Mouse (Mus musculus) lung, embryonic 14.5 days (tissue): ENCODE measurements around the gene Olfr1371. TPM values are rescaled to one million over a fixed set of nuclear protein-coding genes. Genes with fewer than 3 reads are reported as not detected.
"Not testable (repeated sequence)": the region's sequence is repeated elsewhere in the genome, so short reads cannot be mapped to it uniquely, and the experiment has no call there.

ENCODE experiments used
- ATAC-seq: fragments of 200-750 bp; cut with Nextera tagmentation; 2 replicates; pipeline ENCODE4 v1.8.0; 2017; ENCODE audit warnings: mild to moderate bottlenecking, moderate TSS enrichment, moderate library complexity; ENCODE audit not compliant: insufficient read depth
- DNase-seq: peaks from one replicate; pipeline ENCODE4 v3.0.0-alpha.2; 2015
- H3K27ac ChIP-seq: fragments of 300-500 bp; sonication (generic); 2 replicates; pipeline ENCODE4 v1.5.1; 2014; ENCODE audit warnings: low read depth, mild to moderate bottlenecking, moderate library complexity
- H3K27me3 ChIP-seq: fragments of 300-500 bp; sonication (generic); 2 replicates; pipeline ENCODE4 v1.6.1; 2014; ENCODE audit warnings: low read length, control low read depth; ENCODE audit not compliant: insufficient read depth
- H3K36me3 ChIP-seq: fragments of 300-500 bp; sonication (generic); 2 replicates; pipeline ENCODE4 v1.6.1; 2014; ENCODE audit warnings: control low read depth; ENCODE audit not compliant: insufficient read depth
- H3K4me1 ChIP-seq: fragments of 300-500 bp; sonication (generic); 2 replicates; pipeline ENCODE4 v1.6.1; 2014; ENCODE audit warnings: antibody characterized with exemption, control low read depth; ENCODE audit not compliant: insufficient read depth
- H3K4me2 ChIP-seq: fragments of 300-500 bp; sonication (generic); 2 replicates; pipeline ENCODE4 v1.6.1; 2014; ENCODE audit warnings: mild to moderate bottlenecking
- H3K4me3 ChIP-seq: fragments of 300-500 bp; sonication (generic); 2 replicates; pipeline ENCODE4 v1.5.1; 2014; ENCODE audit warnings: low read depth, low read length
- H3K9ac ChIP-seq: fragments of 300-500 bp; sonication (generic); 2 replicates; pipeline ENCODE4 v1.6.1; 2014
- H3K9me3 ChIP-seq: fragments of 300-500 bp; sonication (generic); 2 replicates; pipeline ENCODE4 v1.6.1; 2016; ENCODE audit warnings: low read depth, low read length, control low read depth
- CTCF ChIP-seq: IDR thresholded peaks from 2 replicates; pipeline ENCODE4 v1.5.1; 2016; ENCODE audit warnings: antibody characterized with exemption, low read depth
- WGBS: fragments of 180-500 bp; shearing (Covaris S2); extraction: QIAGEN DNeasy Blood & Tissue Kit; methylation state at CpG from one replicate; pipeline ENCODE4 v1.1.7; 2014; 5-methylcytosine and 5-hydroxymethylcytosine counted together
- polyA plus RNA-seq: library from polyadenylated mRNA; unstranded; fragments of >200 nt; fragmentation: Nextera tagmentation; extraction: Ambion mirVana; gene quantifications from 2 replicates; pipeline ENCODE4 v1.2.1, GENCODE M21; 2014

Gene Olfr1371
- polyA plus RNA-seq, 1 experiment from 2014 or later, result not detected

DNA sequence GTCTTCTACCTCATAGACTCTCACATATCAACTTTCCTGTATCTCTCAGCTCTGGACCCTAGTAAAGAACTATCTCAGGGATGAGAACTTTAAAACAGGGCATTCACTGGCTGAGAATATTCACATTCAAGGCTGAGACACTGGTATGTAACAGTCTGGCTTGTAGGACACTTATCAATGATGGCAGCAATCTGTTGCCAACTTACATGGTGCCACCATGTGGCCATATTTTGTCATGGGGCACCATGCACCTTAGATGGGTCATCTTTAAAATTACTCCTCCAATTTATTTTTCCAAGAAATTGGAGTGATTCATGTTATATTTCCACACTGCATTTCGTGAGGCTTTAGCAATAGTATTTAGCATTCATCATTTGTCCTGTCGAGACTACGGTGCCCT lies 33.9 kb downstream of the Olfr1371 start:
- H3K27ac ChIP-seq, H3K9ac ChIP-seq, H3K4me1 ChIP-seq, ATAC-seq, DNase-seq, H3K4me2 ChIP-seq, H3K27me3 ChIP-seq, H3K9me3 ChIP-seq, H3K4me3 ChIP-seq, H3K36me3 ChIP-seq: not testable (repeated sequence)
- TF ChIP-seq CTCF, result 0 out of 2 replicates have a peak, but pooled peaks have one; percentile 5
- no CpG with 5 or more reads among the region's 3 CpGs for WGBS

DNA sequence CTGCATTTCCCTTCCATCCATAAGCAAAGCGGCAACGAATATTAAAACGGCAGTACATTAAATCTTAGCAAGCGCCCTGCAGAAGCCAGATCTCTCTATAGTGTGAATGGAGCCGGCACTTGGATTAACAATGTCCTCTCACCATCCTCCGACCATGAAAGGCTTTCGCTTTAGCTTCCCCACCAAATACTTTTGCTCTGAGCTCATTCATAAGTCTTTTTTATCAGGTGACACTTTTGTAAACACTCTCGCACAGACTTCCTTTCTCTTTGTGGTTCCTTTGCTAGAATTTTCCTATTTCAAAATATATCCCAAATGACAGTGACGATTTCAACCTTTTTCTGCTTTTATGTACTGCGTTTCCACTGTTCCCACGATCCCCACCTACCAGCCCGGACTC lies 45.3 kb downstream of the Olfr1371 start:
- peak; percentile 54 for DNase-seq
- WGBS, result 5% methylated on average over 12 of the region's 12 CpGs
- Histone ChIP-seq H3K27ac (no peak overlapping the region), H3K4me2 (peak overlapping the region; percentile 71), H3K4me1 (no peaks in the 10 kb centered on the region), H3K27me3 (peaks cover 11% of the 10 kb centered on the region), H3K4me3 (peak overlapping the region; percentile 47), H3K9me3 (no peaks in the 10 kb centered on the region), H3K36me3 (no peaks in the 10 kb centered on the region), H3K9ac (peak overlapping the region; percentile 40; the same call in 1 of the 2 replicates)
- no peak for TF ChIP-seq CTCF
- no peak for ATAC-seq

DNA sequence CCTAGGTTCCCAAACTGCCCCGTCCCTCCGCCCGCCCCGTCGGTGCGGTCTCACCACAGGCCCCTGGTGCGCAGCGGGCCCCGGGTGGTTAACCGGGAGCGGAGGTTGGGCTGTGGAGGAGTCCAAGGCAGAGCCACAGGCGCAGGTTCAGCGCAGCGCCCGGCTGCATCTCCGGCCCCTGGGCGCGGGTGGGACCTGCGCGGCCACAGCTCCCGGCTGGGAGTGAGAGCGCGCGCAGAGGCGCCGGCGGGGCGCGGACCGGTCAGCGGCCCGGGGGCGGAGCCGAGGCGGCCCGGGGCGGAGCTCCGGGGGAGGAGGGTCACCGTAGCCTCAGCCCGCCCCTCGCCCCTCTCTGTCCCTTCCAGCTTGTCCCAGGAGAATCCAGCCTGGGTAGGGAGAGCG lies 45.9 kb downstream of the Olfr1371 start:
- H3K27ac ChIP-seq, H3K36me3 ChIP-seq, H3K9me3 ChIP-seq, H3K4me1 ChIP-seq: not testable (repeated sequence)
- ATAC-seq (peak; percentile 85), DNase-seq (peak; percentile 68)
- Histone ChIP-seq H3K27me3 (peaks cover 11% of the 10 kb centered on the region), H3K4me3 (peak overlapping the region; percentile 47), H3K9ac (peak overlapping the region; percentile 34; the same call in 1 of the 2 replicates), H3K4me2 (peak overlapping the region; percentile 71)
- 2% methylated on average over 16 of the region's 42 CpGs for WGBS

DNA sequence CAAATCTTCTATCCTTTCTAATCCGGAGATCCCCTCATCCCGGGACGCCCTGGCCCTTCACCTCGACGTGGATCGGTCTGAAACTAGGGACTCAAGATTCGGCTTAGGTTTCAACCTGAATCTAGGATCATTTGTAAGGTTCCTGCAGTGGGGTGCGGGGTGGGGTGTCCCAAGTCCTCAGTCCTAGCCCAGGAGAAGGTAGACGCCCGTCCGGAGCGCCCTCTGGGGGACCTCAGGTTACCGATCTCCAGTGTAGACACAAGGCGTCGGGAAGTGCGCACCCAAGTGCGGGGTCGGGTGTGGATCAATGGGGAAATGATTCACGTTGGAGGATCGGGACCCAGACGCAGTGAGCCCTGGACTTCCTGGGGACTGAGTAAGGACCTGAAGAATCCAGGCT lies 46.7 kb downstream of the Olfr1371 start:
- H3K27me3 ChIP-seq, result peaks cover 11% of the 10 kb centered on the region
- H3K4me3 ChIP-seq, result peak overlapping the region; percentile 47

DNA sequence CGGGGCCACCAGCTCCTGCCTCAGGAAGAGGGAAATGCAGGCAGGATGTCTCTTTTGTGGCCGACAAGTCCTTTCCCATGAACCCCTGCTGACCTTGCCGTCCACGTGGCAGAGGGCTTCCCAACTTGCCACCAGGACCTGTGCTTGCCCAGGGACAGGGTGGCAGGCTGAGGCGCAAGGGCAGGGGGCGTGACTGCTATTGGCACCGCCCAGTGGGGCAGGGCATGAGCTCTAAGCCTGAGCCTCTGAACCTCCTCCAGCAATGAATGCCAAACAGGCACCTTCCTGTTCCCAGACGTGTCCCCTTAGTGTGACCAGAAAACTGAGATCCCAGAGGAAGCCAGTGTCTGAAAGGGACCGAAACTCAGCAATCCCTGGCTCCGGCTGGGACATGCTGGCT lies 49.9 kb downstream of the Olfr1371 start:
- DNase-seq (peak; percentile 13), ATAC-seq (0 out of 2 replicates have a peak, but pooled peaks have one; percentile 32)
- 28% methylated on average over 10 of the region's 10 CpGs for WGBS
- H3K9ac ChIP-seq, result no peak overlapping the region
- no peak overlapping the region for H3K4me2 ChIP-seq
- H3K36me3 ChIP-seq, result no peaks in the 10 kb centered on the region
- peaks cover 11% of the 10 kb centered on the region for H3K27me3 ChIP-seq
- H3K4me3 ChIP-seq, result no peak overlapping the region
- H3K27ac ChIP-seq, result no peak overlapping the region
- no peak for TF ChIP-seq CTCF
- H3K4me1 ChIP-seq, result no peaks in the 10 kb centered on the region
- H3K9me3 ChIP-seq, result no peaks in the 10 kb centered on the region

More for the DNA sequence above, 46.7 kb downstream of the Olfr1371 start:
- ATAC-seq, result no peak
- peak; percentile 15; the same call in 1 of the 2 replicates for TF ChIP-seq CTCF
- Histone ChIP-seq H3K9ac (no peak overlapping the region), H3K9me3 (no peaks in the 10 kb centered on the region), H3K4me1 (no peaks in the 10 kb centered on the region), H3K27ac (no peak overlapping the region), H3K4me2 (peak overlapping the region; percentile 71), H3K36me3 (no peaks in the 10 kb centered on the region)
- WGBS, result under 1% methylated on average over 21 of the region's 21 CpGs
- peak; percentile 25 for DNase-seq

Other genes with a start within 250 kb of the Olfr1371 start
- gene Cdkn2aipnl, start 246.3 kb downstream of the Olfr1371 start, polyA plus RNA-seq, result 107 and 109 TPM in 2 replicates
- gene Ube2b, start 213.2 kb downstream of the Olfr1371 start, polyA plus RNA-seq, result 126 and 128 TPM in 2 replicates
- 8.5 and 9.4 TPM in 2 replicates for gene Cdkl3, start 209.8 kb downstream of the Olfr1371 start, polyA plus RNA-seq
- 94.0 and 95.3 TPM in 2 replicates for gene Ppp2ca, start 115.3 kb downstream of the Olfr1371 start, polyA plus RNA-seq
- not detected in 2 replicates for gene Olfr1373, start 68.5 kb downstream of the Olfr1371 start, polyA plus RNA-seq
- gene Skp1a, start 18.0 kb upstream of the Olfr1371 start, polyA plus RNA-seq, result 781 and 807 TPM in 2 replicates
- gene Tcf7, start 69.0 kb upstream of the Olfr1371 start, polyA plus RNA-seq, result 64.2 and 68.8 TPM in 2 replicates
- 219 TPM in 2 replicates for gene Vdac1, start 146.9 kb upstream of the Olfr1371 start, polyA plus RNA-seq
- 235 and 242 TPM in 2 replicates for gene 9530068E07Rik, start 182.4 kb upstream of the Olfr1371 start, polyA plus RNA-seq